Mouse (Mus musculus) layer of hippocampus, postnatal 36 days (tissue): Measurements from ENCODE around the gene Mfsd4a. TPM values are rescaled to one million over a fixed set of nuclear protein-coding genes. Genes with fewer than 3 reads are reported as not detected.

Source experiments
- DNase-seq, 2 experiments: peaks; one replicate each; pipeline ENCODE4 v3.0.0; 2022
- total RNA-seq, 2 experiments: library from RNA; stranded (reverse); gene quantifications; 2 replicates each; pipeline ENCODE4 v1.2.3; 2021

The Mfsd4a gene
- total RNA-seq: 10 to 100 TPM; 58.3 to 62.8 TPM

GRCm38 (mm10) chr1:132067261-132068255 lies at the start of gene Mfsd4a:
Gene Mfsd4a, minus strand, starts transcription at chr1:132068062.
- peak; percentile 40 to 54 for DNase-seq

DNA sequence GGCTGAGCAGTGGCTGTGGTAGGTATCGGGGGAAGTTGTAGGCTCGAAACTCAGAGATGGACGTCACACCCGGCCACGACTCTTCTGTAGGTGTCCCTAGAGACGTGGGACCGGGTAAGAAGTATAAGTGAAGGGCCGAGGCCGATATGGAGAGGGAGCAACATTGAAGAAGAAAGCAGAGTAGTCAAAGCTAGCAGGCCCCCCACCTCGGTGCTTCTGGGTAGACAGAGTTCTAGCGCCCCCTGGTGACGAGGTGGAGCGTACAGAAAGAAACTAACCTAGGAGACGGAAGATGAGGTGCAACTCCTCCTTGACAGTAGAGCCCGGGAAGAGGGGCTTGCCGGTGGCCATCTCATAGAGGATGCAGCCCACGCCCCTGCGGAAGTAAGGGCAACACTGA lies 48.7 kb upstream of the Mfsd4a start:
- DNase-seq: peak; percentile 60 to 66

GRCm38 (mm10) chr1:132113098-132113497 lies 45.2 kb upstream of the Mfsd4a start:
- no peak for DNase-seq

GRCm38 (mm10) chr1:132112426-132112825 lies 44.6 kb upstream of the Mfsd4a start:
- no peak for DNase-seq

DNA sequence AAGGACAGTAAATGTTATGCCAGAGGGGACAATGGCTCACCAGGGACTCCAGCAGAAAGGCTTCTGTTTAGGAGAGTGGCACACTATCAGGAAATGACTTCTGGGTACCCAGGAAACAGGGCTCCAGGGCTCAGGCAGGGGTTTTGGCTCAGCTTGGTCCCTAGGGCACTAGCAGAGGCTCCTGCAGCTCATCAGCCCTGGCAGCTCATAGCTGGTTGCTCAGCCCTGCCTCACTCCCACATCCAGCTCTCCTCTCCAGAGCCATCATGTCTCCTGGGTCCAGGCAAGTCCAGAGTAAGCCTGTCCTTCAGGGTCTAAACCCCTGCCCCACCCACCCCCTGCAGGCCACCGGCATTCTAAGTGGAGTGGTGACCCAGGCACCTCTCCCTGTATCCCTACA lies 43.5 kb upstream of the Mfsd4a start:
- no peak for DNase-seq

GRCm38 (mm10) chr1:132109368-132109767 lies 41.5 kb upstream of the Mfsd4a start:
- no peak for DNase-seq

- DNase-seq: no peak
Observed at GRCm38 (mm10) chr1:132104353-132104752, 36.5 kb upstream of the Mfsd4a start.

GRCm38 (mm10) chr1:132101953-132102697 lies 34.3 kb upstream of the Mfsd4a start:
- DNase-seq: no peak

DNA sequence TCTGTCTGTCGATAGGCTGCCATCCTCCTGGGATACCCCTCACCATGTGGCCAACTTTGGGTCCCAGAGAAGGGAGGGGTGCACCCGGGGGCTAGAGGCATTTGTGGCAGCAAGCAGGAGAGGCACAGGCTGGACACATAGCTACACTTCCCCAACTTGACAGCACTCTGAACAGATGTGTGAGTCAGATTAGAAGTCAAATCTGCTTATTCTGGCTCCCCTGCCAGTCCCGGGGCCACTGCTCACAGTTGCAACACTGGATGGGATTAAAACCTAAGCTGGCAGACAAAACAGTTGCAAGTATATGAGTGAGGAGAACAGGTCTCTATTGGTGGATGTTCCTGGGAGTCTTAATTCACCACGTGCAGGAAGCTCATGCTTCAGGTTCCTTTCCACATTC lies 31.9 kb upstream of the Mfsd4a start:
- DNase-seq: peak in 1 of 2 experiments; percentile 12

GRCm38 (mm10) chr1:132099016-132099415 lies 31.2 kb upstream of the Mfsd4a start:
- no peak for DNase-seq

GRCm38 (mm10) chr1:132098076-132098475 lies 30.2 kb upstream of the Mfsd4a start:
- no peak for DNase-seq

GRCm38 (mm10) chr1:132095356-132096004 lies 27.6 kb upstream of the Mfsd4a start:
- no peak for DNase-seq

- no peak for DNase-seq
Observed at GRCm38 (mm10) chr1:132093269-132093668, 25.4 kb upstream of the Mfsd4a start.

DNA sequence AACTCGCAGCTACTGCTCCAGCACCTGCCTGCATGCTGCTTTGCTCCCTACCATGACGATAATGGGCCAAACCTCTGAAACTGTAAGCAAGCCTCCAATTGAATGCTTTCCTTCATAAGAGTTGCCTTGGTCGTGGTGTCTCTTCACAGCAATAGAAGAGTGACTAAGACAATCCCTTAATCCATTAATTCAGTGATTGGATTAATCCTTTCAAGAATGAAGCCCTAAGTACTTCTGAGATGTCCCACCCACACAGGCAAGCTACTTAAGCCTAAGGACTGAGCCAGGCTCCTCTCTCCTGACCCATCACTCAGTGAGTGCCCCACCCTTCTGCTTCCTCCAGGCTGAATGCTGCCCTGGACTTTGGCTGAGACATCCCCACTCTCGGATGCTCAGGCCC lies 22.4 kb upstream of the Mfsd4a start:
- DNase-seq: no peak

DNA sequence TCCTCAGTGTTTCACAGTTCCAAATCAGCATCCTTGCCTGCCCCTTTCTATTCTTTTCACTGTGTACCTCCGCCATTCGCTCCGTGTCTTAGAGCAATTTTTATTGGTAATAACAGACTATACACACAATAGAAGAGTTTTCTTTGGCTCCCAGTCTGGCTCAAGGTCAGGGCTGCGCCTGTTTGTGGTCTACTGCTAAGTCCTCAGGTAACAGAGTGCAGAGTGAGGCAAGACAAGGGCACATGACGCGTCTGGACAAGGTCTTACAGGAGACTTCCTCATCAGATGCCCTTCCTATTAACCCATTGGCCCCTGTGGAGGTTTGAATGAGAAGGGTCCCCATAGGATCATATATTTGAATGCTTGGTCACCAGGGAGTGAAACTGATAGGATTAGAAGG lies 21.9 kb upstream of the Mfsd4a start:
- no peak for DNase-seq

DNA sequence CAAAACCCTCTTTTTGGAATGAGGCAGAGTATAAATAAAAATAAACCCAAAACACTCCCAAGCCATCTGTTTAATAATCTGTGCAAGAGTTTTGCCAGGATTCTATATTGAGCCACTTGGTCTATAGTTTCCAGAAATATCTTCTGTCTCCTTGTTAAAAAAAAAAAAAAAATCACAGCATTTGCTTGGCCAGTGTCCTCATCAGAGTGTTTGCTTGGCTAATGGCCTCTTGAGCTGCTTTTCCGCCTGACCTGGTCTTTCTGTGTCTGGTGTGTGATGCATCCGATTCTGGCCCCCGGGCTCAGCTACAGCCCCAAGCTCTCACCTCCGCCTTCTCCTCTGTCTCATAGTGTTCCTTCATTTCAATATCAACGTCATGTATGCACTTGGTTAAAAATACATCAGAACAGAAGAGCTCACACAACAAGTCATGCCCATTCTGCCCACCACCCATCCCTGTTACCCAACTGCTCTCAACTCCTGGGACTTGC lies 20.4 kb upstream of the Mfsd4a start:
- DNase-seq: peak in 1 of 2 experiments; percentile 44

DNA sequence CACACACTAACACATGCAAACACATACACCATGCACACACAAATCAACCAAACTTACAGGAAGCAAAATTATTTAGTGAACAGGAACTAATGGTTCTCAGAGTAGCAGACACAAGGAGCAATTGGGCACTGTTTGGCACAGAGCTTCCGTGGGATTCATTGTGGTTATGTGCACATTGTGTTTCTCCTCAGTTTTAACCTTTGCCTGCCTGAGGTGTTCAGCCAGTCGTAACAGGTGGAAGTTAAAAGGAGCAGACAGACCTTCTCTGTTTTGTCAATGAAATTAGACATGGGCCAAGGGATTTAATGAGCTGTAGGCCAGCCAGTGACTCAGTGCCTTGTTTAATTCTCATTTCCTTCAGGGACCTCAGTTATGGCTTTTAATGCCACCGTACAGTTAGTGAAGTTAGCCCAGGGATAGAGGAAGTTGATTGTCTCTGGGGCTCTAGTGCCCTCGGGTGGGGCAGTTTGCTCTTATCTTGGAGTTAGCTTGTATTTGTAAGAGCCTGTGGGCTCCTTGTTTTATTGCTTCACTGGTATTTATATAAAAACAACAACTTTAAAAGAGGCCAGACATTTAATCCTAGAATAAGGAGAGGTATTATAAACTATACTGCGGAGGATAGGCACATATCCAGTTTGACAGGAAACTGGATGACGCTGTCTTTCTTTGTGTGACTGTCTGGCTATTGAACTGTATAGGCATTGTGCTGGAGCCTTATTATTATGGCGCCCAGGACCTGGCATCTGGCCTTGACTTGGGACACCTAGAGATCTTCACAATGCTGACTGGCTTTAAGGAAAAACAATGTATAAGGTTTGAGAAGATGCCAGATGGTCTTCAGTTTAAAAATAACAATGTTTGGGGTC lies 17.6 kb upstream of the Mfsd4a start:
- no peak for DNase-seq

DNA sequence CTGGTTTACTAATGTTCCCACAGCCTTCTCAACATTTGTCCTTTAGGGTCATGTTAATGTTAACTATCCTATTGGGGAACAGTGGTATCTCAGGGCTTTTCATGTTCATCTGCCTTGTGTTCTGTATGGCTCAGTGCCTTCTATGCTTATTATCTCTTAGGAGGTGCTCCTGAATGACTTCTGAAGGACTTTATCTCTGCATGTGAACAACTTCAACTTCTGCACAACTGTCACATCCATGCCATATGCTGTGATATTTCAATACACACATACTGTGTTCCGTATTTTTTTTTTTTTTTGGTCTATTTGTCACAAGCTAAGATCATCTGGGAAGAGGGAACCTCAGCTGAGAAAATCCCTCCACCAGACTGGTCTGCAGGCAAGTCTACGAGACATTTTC lies 10.6 kb upstream of the Mfsd4a start:
- no peak for DNase-seq

DNA sequence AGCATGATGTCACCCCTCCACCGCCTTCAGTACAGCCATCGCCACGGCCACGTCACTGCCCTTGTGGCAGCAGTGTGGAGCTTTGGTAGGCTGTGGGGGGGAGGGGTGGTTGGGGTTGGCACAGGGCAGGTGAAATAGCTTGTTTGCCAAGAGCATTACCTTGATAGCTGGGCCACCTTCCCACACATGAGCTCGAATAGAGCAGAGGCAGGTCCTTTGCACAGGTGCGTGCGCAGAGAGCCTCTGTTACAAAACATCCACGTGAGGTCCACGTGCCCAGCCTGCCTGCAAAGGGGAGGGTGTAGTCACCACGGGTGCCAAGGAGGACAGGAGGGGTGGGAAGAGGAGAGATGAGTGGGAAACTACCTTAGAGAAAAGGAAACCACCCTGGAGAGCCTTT lies 7.7 kb upstream of the Mfsd4a start:
- DNase-seq: no peak

DNA sequence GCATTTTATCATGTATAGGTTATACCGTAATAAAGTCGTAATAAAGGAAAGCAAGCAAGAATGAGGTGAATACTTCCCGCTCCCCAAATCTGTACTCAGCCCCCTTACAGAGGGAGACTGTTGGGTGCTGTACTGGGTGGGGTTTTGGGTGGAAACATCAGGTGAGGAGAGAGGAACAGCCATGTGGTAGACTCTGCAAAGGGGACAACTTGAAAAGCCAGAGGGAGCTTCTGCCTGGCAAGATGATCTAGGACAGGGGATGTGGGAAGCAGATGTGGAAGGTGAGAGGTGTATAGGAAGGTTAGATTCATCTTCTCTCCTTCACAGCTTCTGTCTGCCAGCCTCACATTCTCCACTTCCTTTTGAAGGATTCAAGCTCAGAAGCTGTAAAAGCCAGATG lies 2.8 kb upstream of the Mfsd4a start:
- DNase-seq: no peak

DNA sequence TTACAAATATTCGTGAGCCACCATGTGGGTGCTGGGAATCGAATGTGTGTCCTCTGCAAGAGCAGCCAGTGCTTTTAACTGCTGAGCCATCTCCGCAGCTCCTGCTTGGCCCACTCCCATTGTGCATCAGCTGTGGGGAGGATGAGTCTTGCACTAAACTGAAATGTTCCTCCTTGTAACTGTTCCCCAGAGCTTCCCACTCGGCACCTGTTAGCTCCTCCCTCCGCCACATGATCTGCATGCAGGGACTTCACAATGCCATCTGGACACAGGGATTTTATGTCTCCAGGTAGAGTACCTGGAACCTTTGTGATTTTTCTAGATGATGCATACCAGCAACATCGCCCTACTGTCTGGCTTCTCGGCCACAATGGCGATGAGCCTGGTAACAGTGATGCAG lies 1.6 kb upstream of the Mfsd4a start:
- peak in 1 of 2 experiments; percentile 7 for DNase-seq
